Mouse (Mus musculus): ENCODE results near the gene Pigf.

- no peak for TF ChIP-seq CTCF (IDR thresholded peaks at IDR 0.05; ENCODE audit: insufficient read depth, low read depth, low read length)
- no peak for TF ChIP-seq POLR2A (IDR thresholded peaks at IDR 0.05; ENCODE audit: insufficient read depth, low read depth, low read length)
Observed at GRCm38 (mm10) chr17:87044796-87045195, 19.6 kb upstream of the Pigf start.
